Mouse (Mus musculus) kidney, adult 2 months (tissue): ENCODE data around the gene Usp16.

ENCODE experiments used
- CTCF ChIP-seq: fragments of 200-500 bp; conservative IDR thresholded peaks from 2 replicates; pipeline ENCODE4 v1.5.1; 2011; ENCODE audit warnings: low read depth, mild to moderate bottlenecking, control low read depth, low read length, moderate library complexity, mixed read lengths; ENCODE audit not compliant: insufficient read depth, insufficient read length
- POLR2A ChIP-seq: fragments of 200-500 bp; IDR thresholded peaks from one replicate; pipeline ENCODE4 v1.6.1; 2011; ENCODE audit warnings: low read depth, low read length, control low read depth

- TF ChIP-seq CTCF: no peak
- TF ChIP-seq POLR2A: no peak
Observed at GRCm38 (mm10) chr16:87499556-87499955, 45.1 kb downstream of the Usp16 start.
